Mouse (Mus musculus) C2C12 (cell line): ENCODE results near the gene Rsph1.

Experiments used
- CTCF ChIP-seq: IDR thresholded peaks from one replicate; pipeline ENCODE4 v1.5.1; 2011; ENCODE audit not compliant: control insufficient read depth, insufficient read depth, insufficient read length
- USF1 ChIP-seq: IDR thresholded peaks from one replicate; pipeline ENCODE4 v1.6.1; 2011; ENCODE audit warnings: low read depth, mild to moderate bottlenecking, control low read depth, moderate library complexity

DNA sequence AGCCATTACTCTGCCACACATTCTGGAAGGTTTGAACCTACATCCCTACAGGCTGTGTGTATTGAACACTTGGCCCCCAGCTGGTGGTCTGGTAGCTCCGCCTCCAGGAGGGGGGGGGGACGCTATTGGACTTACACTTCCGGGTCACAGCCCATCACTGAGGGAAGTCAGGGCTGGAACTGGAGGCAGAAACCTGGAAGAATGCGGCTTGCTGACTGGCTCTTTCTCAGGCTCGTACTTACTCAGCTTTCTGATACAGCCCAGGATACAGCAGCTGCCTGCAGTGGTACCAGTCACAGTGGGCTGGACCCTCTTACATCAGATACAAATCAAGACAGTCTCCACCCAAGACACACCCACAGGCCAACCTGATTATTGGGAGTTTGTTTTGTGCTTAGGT lies 30.0 kb downstream of the Rsph1 start:
- TF ChIP-seq CTCF (no peak), USF1 (no peak)
